Comparison of ENCODE assay signal across 8 mouse cellular contexts in genomic region chr2:25607761-25608622, GRCm38 (mm10). TPM values are rescaled to one million over a fixed set of nuclear protein-coding genes. Genes with fewer than 3 reads are reported as not detected.
DNase-seq lines count a peak whose midpoint lies in the region; ATAC-seq and TF ChIP-seq lines count a peak whose summit lies in the region.

Gene Rabl6, minus strand, starts transcription at chr2:25608521.

- TF ChIP-seq CTCF in lung, postnatal 0 days (IDR thresholded peaks at IDR 0.05): no peak

- no peaks in the 10 kb centered on the region for H3K9me3 ChIP-seq in hindbrain, embryonic 10.5 days
- no peaks in the 10 kb centered on the region for H3K9me3 ChIP-seq in lung, postnatal 0 days (ENCODE audit: low read length)

- peak within 1 kb of the TSS; percentile 100 for H3K4me3 ChIP-seq in hindbrain, embryonic 10.5 days
- peak within 1 kb of the TSS; percentile 84 for H3K4me3 ChIP-seq in lung, postnatal 0 days (ENCODE audit: low read depth, low read length)

- ATAC-seq in frontal cortex, adult (ENCODE audit: low TSS enrichment): peak; percentile 87
- peak; percentile 96 for ATAC-seq in lung, postnatal 0 days

- WGBS in hindbrain, embryonic 10.5 days: under 1% methylated on average over 80 of the region's 80 CpGs
- WGBS in lung, postnatal 0 days: under 1% methylated on average over 61 of the region's 80 CpGs

- DNase-seq in MEL-GATA-1-ER (ENCODE audit: extremely low read depth, low read depth): peak; percentile 75
- DNase-seq in cerebellum, adult 8-10 months: peak; percentile 90
- DNase-seq in hindbrain, embryonic 10.5 days (ENCODE audit: low spot score): peak; percentile 89
- peak; percentile 89 for DNase-seq in layer of hippocampus, adult 9-11 months
- DNase-seq in lung, postnatal 0 days (ENCODE audit: low spot score): peak; percentile 94
- peak; percentile 83 for DNase-seq in ovary, postnatal 14 days (ENCODE audit: low spot score)
- peak; percentile 90 for DNase-seq in thymus, postnatal 14 days

- peak within 1 kb of the TSS; percentile 81 for H3K4me2 ChIP-seq in lung, postnatal 0 days (replicated peaks; ENCODE audit: low read depth, low read length)

- H3K36me3 ChIP-seq in hindbrain, embryonic 10.5 days: peaks cover 21% of the 10 kb centered on the region
- H3K36me3 ChIP-seq in lung, postnatal 0 days (ENCODE audit: insufficient read depth, low read length): no peaks in the 10 kb centered on the region

- peaks cover 29% of the 10 kb centered on the region for H3K4me1 ChIP-seq in hindbrain, embryonic 10.5 days (replicated peaks)
- H3K4me1 ChIP-seq in lung, postnatal 0 days (ENCODE audit: insufficient read depth, low read depth, low read length): 0 out of 2 replicates have a peak, but pooled peaks cover 4% of the 10 kb centered on the region

- no peak for TF ChIP-seq EP300 in lung, postnatal 0 days (IDR thresholded peaks at IDR 0.05)

- H3K27me3 ChIP-seq in hindbrain, embryonic 10.5 days (ENCODE audit: insufficient read depth, poor library complexity, severe bottlenecking): peaks cover 44% of the 10 kb centered on the region
- no peaks in the 10 kb centered on the region for H3K27me3 ChIP-seq in lung, postnatal 0 days (replicated peaks; ENCODE audit: insufficient read depth, low read length)

- peak within 1 kb of the TSS; percentile 91 for H3K9ac ChIP-seq in lung, postnatal 0 days (replicated peaks; ENCODE audit: low read depth)

- H3K27ac ChIP-seq in hindbrain, embryonic 10.5 days: peak within 1 kb of the TSS; percentile 98
- H3K27ac ChIP-seq in lung, postnatal 0 days (ENCODE audit: low read length): peak within 1 kb of the TSS; percentile 88

RNA-seq across cellular contexts. Expression of gene Rabl6, which starts in this region (rescaled TPM):
- 75.5 and 80.0 TPM in 2 replicates for polyA plus RNA-seq in hindbrain, embryonic 10.5 days (2016; fragmentation: Nextera tagmentation; extraction: Ambion mirVana)
- polyA plus RNA-seq in lung, postnatal 0 days (2015; fragmentation: Nextera tagmentation; extraction: Ambion mirVana): 34.7 and 41.2 TPM in 2 replicates

Comparison
In these comparisons a context has a peak if more than half of its experiments do, and no peak if none do; other contexts are left out.
1. Peak in every context shown above with its lines: DNase-seq, ATAC-seq, H3K4me3 ChIP-seq and H3K27ac ChIP-seq.